Mouse (Mus musculus) neural tube, embryonic 14.5 days (tissue): ENCODE measurements around the gene Tjp3. TPM values are rescaled to one million over a fixed set of nuclear protein-coding genes. Genes with fewer than 3 reads are reported as not detected.

Source experiments
- ATAC-seq: fragments of 200-750 bp; cut with Nextera tagmentation; 2 replicates; pipeline ENCODE4 v1.8.0; 2017; ENCODE audit warnings: low read depth, mild to moderate bottlenecking, moderate TSS enrichment, moderate library complexity
- H3K27ac ChIP-seq: fragments of 300-500 bp; sonication (generic); 2 replicates; pipeline ENCODE4 v1.5.1; 2014; ENCODE audit warnings: low read depth, mild to moderate bottlenecking, control low read depth, low read length, moderate library complexity, mixed read lengths
- H3K27me3 ChIP-seq: fragments of 300-500 bp; sonication (generic); 2 replicates; pipeline ENCODE4 v1.6.1; 2014; ENCODE audit warnings: low read length; ENCODE audit not compliant: control insufficient read depth, insufficient read depth
- H3K36me3 ChIP-seq: fragments of 300-500 bp; sonication (generic); 2 replicates; pipeline ENCODE4 v1.6.1; 2014; ENCODE audit warnings: low read length, mixed read lengths; ENCODE audit not compliant: control insufficient read depth, insufficient read depth
- H3K4me1 ChIP-seq: fragments of 300-500 bp; sonication (generic); 2 replicates; pipeline ENCODE4 v1.6.1; 2014; ENCODE audit warnings: low read length; ENCODE audit not compliant: control insufficient read depth, insufficient read depth
- H3K4me2 ChIP-seq: fragments of 300-500 bp; sonication (generic); 2 replicates; pipeline ENCODE4 v1.6.1; 2014; ENCODE audit warnings: mild to moderate bottlenecking, low read depth, low read length, control low read depth
- H3K4me3 ChIP-seq: fragments of 300-500 bp; sonication (generic); 2 replicates; pipeline ENCODE4 v1.5.1; 2014; ENCODE audit warnings: low read depth, low read length, control low read depth, mixed read lengths
- H3K9ac ChIP-seq: fragments of 300-500 bp; sonication (generic); replicated peaks from 2 replicates; pipeline ENCODE4 v1.6.1; 2014; ENCODE audit warnings: low read depth, mild to moderate bottlenecking, control low read depth, low read length, mixed read lengths
- H3K9me3 ChIP-seq: fragments of 300-500 bp; sonication (generic); 2 replicates; pipeline ENCODE4 v1.6.1; 2016; ENCODE audit warnings: low read length; ENCODE audit not compliant: control insufficient read depth
- WGBS: fragments of 180-500 bp; shearing (Covaris S2); extraction: QIAGEN DNeasy Blood & Tissue Kit; methylation state at CpG from one replicate; pipeline ENCODE4 v1.1.7; 2014; 5-methylcytosine and 5-hydroxymethylcytosine counted together
- polyA plus RNA-seq: library from polyadenylated mRNA; unstranded; fragments of >200 nt; fragmentation: Nextera tagmentation; extraction: Ambion mirVana; gene quantifications from 2 replicates; pipeline ENCODE4 v1.2.1, GENCODE M21; 2014

Gene Tjp3
- polyA plus RNA-seq, 1 experiment from 2014 or later, result 2.6 TPM

DNA sequence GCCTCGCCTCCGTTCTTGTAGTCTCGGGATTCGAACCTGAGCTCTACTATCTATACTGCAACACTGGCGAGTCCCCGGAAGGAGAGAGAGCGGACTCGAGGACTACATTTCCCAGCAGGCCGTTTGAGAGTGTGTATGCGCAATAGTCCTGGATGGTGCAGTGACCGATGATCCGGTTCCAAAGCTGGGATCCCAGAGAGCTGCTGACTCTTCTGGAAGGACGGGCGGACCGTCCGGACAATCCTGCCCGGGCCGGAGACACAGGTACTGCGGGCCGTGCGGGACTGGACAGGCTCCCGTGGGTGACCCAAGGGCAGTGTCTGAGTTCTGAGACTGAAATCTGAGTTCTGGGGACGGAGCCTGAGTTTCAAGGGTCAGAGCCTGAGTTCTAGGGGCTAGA, 23.3 kb downstream of the Tjp3 start:
- Histone ChIP-seq H3K36me3 (peaks cover 26% of the 10 kb centered on the region), H3K9me3 (no peaks in the 10 kb centered on the region), H3K4me3 (peak overlapping the region; percentile 66), H3K4me2 (peak overlapping the region; percentile 78), H3K27me3 (no peaks in the 10 kb centered on the region), H3K27ac (no peak overlapping the region), H3K4me1 (peaks cover 15% of the 10 kb centered on the region; the same call in 1 of the 2 replicates), H3K9ac (peak overlapping the region; percentile 76)
- ATAC-seq, result peak; percentile 64; the same call in 1 of the 2 replicates
- 4% methylated on average over 23 of the region's 23 CpGs for WGBS

DNA sequence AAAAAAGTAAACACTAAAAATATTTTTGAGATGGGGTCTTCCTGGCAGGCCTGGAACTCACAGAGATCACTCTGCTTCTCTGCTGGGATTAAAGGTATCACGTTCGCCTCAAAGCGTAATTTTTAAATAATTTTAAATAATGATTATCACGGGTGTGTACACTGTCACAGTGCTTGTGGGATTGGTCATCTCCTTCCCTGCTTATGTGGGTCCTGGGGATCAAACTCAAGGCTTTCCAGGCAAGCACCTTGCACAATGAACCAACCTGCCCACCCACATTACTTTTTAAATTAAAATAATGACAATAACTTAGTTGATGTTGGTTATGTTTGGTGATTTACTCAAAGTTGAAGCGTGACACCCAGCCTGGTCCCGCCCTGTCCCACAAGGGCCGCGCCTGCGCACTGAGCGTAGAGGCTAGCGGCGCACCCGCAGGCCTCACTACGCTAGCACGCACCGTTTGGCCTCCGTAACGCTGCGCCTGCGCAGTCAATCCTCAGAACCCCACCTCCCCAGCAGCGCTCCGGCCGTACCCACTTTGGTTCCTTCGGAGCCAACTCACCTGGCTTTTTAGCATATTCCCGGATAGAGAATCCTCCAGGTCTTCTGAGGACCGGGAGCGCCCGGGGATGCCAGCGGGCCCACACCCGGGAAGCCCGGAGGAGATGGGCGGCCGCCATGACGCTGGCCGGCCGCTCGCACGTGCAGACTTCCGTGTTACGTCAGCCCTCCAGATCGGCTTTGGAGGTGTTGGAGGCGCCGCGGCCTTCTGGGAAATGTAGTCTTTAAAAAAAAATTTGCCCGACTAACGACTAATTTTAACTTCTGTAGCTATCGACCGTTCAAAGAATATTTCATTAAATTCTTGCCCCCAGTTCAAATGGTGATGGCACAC, 24.9 kb downstream of the Tjp3 start, which contains the start of the genes Mrpl54 and Apba3:
Gene Mrpl54, minus strand, starts transcription at position 724 of the 895 bp plus-strand sequence.
Gene Apba3, plus strand, starts transcription at position 750 of the 895 bp plus-strand sequence.
- Histone ChIP-seq H3K27ac (peak within 1 kb of the TSS; percentile 88), H3K4me1 (peaks cover 15% of the 10 kb centered on the region; the same call in 1 of the 2 replicates), H3K4me2 (peak within 1 kb of the TSS; percentile 78), H3K4me3 (peak within 1 kb of the TSS; percentile 71), H3K9ac (peak within 1 kb of the TSS; percentile 79), H3K27me3 (no peaks in the 10 kb centered on the region), H3K36me3 (peaks cover 26% of the 10 kb centered on the region), H3K9me3 (no peaks in the 10 kb centered on the region)
- under 1% methylated on average over 48 of the region's 48 CpGs for WGBS
- ATAC-seq, result peak; percentile 92

DNA sequence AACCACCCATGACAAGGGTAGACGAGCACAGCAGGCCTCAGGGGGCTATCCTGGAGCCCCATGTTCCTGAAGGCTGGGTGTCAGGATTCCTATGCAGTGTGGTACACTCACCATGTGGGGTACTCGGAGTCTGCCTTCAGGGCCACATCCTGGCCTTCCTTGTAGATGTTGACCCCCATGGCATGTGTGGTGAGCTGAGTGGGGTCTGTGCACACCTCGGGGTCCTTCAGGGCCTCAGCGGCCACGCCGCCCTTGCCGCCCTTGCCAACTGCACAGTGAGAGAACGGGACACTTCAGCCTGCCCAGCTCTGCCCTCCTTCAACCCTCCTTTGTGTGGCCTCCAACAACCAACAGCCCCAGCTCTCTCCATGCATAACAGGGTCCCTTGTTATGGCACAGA, 25.8 kb downstream of the Tjp3 start:
- Histone ChIP-seq H3K27ac (no peak overlapping the region), H3K9me3 (no peaks in the 10 kb centered on the region), H3K9ac (0 out of 2 replicates have a peak overlapping the region, but pooled peaks have one; percentile 22), H3K4me3 (no peak overlapping the region), H3K27me3 (no peaks in the 10 kb centered on the region; the same call in 1 of the 2 replicates), H3K4me2 (peak overlapping the region; percentile 60; the same call in 1 of the 2 replicates), H3K4me1 (peaks cover 15% of the 10 kb centered on the region; the same call in 1 of the 2 replicates), H3K36me3 (peaks cover 19% of the 10 kb centered on the region)
- no peak for ATAC-seq
- WGBS, result 92% methylated on average over 8 of the region's 8 CpGs

DNA sequence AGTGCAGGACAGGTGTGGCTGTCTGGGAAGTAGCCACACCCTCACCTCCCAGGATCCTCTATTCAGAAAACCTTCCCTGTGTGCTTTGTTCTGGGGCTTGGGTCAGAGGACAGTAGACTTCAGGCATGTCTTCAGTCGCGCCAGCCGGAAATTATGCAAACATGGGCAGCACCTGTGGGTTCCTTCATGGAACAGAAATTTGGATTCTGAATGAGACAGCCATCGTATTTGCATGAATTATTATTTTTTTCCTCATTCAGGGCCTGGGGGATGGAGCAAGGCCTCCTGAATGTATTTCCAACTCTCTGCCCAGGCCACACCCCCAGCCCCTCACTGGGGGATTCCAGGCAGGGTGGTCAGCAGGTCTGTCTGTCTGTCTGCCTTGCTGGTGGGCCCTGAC, 30.4 kb downstream of the Tjp3 start:
- no peak overlapping the region for H3K27ac ChIP-seq
- no peak overlapping the region for H3K4me2 ChIP-seq
- no peak overlapping the region for H3K4me3 ChIP-seq
- 92% methylated on average over 4 of the region's 4 CpGs for WGBS
- H3K36me3 ChIP-seq, result peaks cover 19% of the 10 kb centered on the region
- H3K9me3 ChIP-seq, result no peaks in the 10 kb centered on the region
- ATAC-seq, result no peak
- H3K4me1 ChIP-seq, result 0 out of 2 replicates have a peak, but pooled peaks cover 16% of the 10 kb centered on the region
- peaks cover 25% of the 10 kb centered on the region for H3K27me3 ChIP-seq
- H3K9ac ChIP-seq, result no peak overlapping the region

DNA sequence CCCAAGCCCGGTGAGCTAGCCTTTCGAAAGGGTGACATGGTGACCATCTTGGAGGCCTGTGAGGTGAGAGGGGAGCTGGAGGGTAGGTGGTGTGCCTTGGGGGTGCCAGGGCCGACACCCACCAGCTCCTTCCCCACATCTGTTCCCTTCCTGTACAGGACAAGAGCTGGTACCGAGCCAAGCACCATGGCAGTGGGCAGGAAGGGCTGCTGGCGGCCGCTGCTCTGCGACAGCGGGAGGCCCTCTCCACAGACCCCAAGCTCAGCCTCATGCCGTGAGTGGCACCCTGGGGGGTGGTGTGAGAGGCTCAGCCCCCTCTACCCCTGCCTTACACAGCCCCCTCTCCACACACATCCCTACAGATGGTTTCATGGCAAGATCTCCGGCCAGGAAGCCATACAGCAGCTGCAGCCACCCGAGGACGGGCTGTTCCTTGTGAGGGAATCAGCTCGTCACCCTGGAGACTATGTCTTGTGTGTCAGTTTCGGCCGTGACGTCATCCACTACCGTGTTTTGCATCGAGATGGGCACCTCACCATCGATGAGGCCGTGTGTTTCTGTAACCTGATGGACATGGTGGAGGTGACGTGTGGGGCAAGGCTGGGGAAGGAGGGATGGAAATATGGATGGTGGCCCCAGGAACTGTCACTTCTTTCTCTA, 32.0 kb downstream of the Tjp3 start:
- WGBS, result 36% methylated on average over 21 of the region's 21 CpGs
- H3K27ac ChIP-seq, result no peak overlapping the region
- H3K9me3 ChIP-seq, result no peaks in the 10 kb centered on the region
- peaks cover 8% of the 10 kb centered on the region for H3K36me3 ChIP-seq
- ATAC-seq, result no peak
- 0 out of 2 replicates have a peak, but pooled peaks cover 10% of the 10 kb centered on the region for H3K4me1 ChIP-seq
- H3K4me2 ChIP-seq, result no peak overlapping the region
- H3K27me3 ChIP-seq, result peaks cover 28% of the 10 kb centered on the region
- H3K4me3 ChIP-seq, result no peak overlapping the region
- H3K9ac ChIP-seq, result 0 out of 2 replicates have a peak overlapping the region, but pooled peaks have one; percentile 25

DNA sequence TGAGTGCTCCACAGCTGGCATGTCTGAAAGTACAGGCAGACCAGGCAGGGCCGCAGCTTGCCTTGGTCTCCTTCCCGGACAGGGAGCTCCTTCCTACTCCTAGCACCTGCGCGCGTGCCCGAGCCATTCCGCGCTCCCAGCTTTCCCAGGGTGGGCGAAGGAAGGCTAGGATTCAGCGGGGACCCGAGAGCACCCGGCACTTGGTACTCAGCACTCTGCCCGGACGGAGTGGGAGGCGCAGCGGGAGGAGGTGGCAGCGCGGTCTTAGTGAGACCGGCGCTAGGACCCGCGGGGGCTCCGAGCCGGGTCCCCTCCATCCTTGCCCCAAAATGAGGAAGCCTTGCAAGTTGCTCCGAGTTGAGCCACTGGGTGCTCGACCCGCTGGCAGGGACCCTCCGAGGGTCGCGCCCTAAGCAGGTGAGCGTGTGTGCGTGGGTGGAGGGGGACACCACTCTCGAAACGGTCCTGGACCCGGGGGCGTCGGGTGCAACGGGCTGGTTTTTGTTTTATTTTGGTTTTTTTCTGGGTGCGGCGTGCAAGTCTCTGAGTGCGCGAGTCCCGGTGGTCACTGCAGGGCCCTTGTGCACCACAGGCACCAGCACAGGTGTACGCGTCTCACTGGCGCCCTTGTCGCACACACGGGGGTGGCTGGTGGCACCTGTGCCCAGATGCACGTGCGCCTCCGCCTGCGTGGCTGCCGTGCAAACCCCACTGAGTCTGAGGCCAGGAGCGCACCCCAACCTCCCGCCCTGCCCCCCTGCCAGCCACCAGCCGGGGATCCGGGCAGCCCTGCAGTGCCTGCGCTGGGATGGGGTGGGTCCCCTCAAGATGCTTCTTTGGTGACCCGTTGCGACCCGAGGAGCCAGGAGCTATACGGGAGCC, 34.0 kb downstream of the Tjp3 start:
- Histone ChIP-seq H3K4me2 (peak overlapping the region; percentile 79), H3K9me3 (no peaks in the 10 kb centered on the region), H3K36me3 (no peaks in the 10 kb centered on the region), H3K4me3 (peak overlapping the region; percentile 39), H3K27ac (no peak overlapping the region), H3K27me3 (peaks cover 31% of the 10 kb centered on the region), H3K4me1 (peaks cover 18% of the 10 kb centered on the region), H3K9ac (peak overlapping the region; percentile 49)
- 2% methylated on average over 62 of the region's 62 CpGs for WGBS
- ATAC-seq, result 0 out of 2 replicates have a peak, but pooled peaks have one; percentile 13

DNA sequence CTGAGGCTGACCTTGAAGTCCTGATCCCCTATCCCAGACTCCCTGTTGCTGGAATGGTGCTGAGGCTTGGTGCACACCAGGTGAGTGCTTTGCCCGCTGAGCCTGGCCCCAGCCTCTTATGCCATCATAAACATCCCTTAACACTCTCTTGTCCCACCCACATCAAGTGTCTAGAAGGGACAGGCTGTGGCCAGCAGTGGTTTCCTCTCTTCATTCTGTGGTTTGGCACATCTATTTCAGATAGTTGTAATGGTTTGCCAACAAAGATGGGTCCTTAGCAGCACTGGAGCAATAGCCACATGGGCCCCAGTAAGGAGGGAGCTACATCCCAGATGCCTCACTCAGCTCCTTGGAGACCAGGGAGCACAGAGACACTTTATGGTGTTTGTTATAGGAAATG, 36.5 kb downstream of the Tjp3 start:
- no peak overlapping the region for H3K9ac ChIP-seq
- 50% methylated on average over 1 of the region's 1 CpGs for WGBS
- H3K27me3 ChIP-seq, result peaks cover 35% of the 10 kb centered on the region
- H3K4me3 ChIP-seq, result no peak overlapping the region
- ATAC-seq, result no peak
- no peak overlapping the region for H3K27ac ChIP-seq
- 0 out of 2 replicates have a peak, but pooled peaks cover 7% of the 10 kb centered on the region for H3K36me3 ChIP-seq
- H3K4me2 ChIP-seq, result no peak overlapping the region
- H3K4me1 ChIP-seq, result peaks cover 18% of the 10 kb centered on the region
- H3K9me3 ChIP-seq, result no peaks in the 10 kb centered on the region
